Mouse (Mus musculus): ENCODE results near the gene E2f6.

- TF ChIP-seq CTCF (IDR thresholded peaks at IDR 0.05; ENCODE audit: low read depth, low read length) (no peak), POLR2A (IDR thresholded peaks at IDR 0.05; ENCODE audit: extremely low read depth, insufficient read depth, low read length) (no peak)
These were observed 10.4 kb upstream of the E2f6 start, which contains the start of gene Greb1 for GRCm38 (mm10) chr12:16800259-16800958.
